Mouse (Mus musculus): ENCODE measurements around the gene Tmem132e.

GRCm38 (mm10) chr11:82477412-82477811 lies 88.7 kb downstream of the Tmem132e start:
- TF ChIP-seq CTCF (IDR thresholded peaks at IDR 0.05; ENCODE audit: low read depth, low read length), result no peak
- no peak for TF ChIP-seq POLR2A (IDR thresholded peaks at IDR 0.05; ENCODE audit: insufficient read depth, low read length)
- TF ChIP-seq EP300 (IDR thresholded peaks at IDR 0.05; ENCODE audit: insufficient read depth, low read depth, low read length), result no peak

Data from ES-Bruce4 (cell line).